Mouse (Mus musculus): ENCODE measurements around the gene Sik1.

DNA sequence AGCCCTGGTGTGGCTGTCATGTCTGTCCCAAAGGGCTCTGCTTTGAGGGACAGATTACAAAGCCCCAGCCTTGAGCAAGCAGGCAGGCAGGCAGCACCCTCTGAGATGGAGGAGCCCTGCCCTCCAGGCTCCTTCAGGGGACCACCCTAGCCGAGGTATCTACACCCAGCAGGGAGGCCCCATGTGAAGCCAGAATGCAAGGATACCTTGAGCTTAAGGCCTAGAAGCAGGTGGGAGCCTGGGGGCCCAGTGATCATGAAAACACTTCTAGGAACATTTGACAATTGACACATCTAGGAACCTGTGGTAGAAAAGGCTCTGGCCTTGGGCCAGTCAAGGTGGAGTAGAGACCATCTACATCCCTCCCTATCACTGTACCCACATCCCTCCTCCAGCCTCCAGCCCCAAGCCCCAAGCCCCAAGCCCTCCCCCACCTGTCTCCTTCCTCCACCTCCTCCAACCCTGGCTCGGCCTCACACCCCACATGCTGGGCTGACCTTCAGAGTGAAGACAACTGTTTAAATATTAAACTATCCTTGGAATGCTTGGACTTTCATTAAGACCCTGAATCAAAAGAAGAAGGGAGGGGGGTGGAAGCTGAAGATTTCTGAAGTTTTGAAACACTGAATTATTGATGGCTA lies 34.8 kb upstream of the Sik1 start:
- TF ChIP-seq POLR2A (IDR thresholded peaks at IDR 0.05; ENCODE audit: low read depth, low read length) (no peak), CTCF (IDR thresholded peaks at IDR 0.05; ENCODE audit: borderline replicate concordance, insufficient read depth, low read length) (no peak)

Data from embryonic fibroblast, embryonic 13.5 days (primary cell).